Mouse (Mus musculus) mouse trophoblast stem cell (cell line): ENCODE data around the gene Olfr94.
"Not testable (repeated sequence)": the region's sequence is repeated elsewhere in the genome, so short reads cannot be mapped to it uniquely, and the experiment has no call there.

Experiments
- in situ Hi-C, 2 experiments: fragments of 300-500 bp; cut with MseI, MboI; formaldehyde crosslinking; loops; 2 replicates in 1 of 2; 3 replicates in 1 of 2; pipeline ENCODE4 v1.15.1; 2025

Gene Olfr94

GRCm38 (mm10) chr17:37200894-37201293 is at the start of gene Olfr94:
Olfr94 (minus strand) TSS chr17:37200994.
- in situ Hi-C loops, result loop anchor here (5.0 to 25.0 kb wide), 3 partner anchors 119 to 289 kb away; no protein-coding TSS in a partner anchor

DNA sequence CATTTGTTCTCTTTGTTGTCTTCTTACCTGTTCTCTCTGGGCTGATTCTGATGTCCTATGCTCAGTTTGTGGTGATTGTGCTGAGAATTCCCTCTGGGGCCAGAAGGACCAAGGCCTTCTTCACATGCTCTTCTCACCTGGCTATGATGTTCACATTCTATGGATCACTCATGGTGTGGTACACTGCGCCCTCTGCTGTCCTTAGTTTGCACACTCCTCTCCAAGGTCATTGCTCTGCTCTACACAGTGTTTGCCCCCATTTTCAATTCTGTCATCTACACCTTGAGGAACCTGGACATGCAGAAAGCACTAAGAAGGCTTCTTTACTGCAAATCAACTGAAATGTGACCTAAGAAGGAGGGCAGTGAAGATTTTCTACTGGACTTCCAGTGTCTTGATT is 49.8 kb upstream of the Olfr94 start:
- in situ Hi-C loops, result no loop called here

DNA sequence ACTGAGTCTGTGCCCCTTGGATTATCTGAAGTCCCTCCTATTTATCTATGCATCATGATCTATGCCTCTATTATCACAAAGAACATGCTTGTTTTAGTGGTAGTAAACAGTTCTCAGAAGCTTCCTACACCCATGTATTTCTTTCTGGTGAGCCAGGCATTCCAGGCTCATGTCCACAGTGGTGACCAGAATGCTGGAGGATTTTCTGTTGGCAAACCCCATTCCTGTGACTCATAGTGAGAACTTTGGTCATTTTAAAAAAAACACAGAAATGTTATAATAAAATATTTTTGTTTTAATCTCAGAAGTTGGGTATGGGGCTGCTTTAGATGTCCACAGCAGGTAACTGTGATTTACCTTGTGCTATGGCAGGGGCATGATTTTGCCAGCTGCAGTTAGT is 48.7 kb upstream of the Olfr94 start:
- in situ Hi-C loops, result no loop called here

- in situ Hi-C loops, result no loop called here
Measured at GRCm38 (mm10) chr17:37246715-37247114, 45.9 kb upstream of the Olfr94 start.

DNA sequence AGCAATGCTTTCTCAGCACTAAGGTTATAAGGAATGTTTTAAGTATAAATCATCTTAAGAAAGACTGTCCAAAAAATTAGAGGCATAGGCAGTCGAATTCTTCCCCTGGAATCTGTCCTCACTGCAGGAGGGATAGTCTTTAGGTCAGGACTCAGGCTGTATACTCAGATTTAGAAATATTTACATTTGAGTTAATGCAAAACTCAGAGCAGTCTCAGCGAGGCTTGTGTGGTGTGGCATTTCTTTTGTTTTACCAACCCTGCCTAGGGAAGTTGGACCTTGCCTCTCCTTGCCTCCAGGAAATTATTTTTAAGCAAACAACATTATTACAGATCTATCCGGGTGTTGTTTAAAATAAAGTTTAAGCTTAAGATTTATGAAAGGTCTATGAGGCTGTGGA is 41.4 kb upstream of the Olfr94 start:
- in situ Hi-C loops, result no loop called here

- in situ Hi-C loops, result not testable (repeated sequence)
Measured at GRCm38 (mm10) chr17:37237230-37237629, 36.4 kb upstream of the Olfr94 start, which contains the start of gene Olfr97. Olfr97 (minus strand) TSS chr17:37237330.

DNA sequence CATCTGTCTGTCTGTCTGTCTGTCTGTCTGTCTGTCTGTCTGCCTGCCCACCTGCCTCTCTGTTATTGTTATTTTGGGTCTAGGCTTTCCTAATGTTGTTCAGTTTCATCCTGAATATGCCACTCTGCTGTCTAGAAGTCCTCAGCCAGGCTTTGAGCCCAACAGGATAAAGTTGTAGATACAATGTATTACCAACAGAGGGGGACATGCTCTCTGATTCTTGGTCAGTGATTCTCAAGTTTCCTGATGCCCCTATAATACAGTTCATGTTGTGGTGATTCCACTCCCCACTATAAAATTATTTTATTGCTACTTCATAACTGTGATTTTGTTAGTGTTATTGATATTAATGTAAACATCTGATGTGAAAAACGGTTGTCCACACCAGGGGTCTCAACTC is 21.1 kb upstream of the Olfr94 start:
- in situ Hi-C loops, result loop anchor here (25.0 kb wide), 1 partner anchor 310 kb away; no protein-coding TSS in a partner anchor

GRCm38 (mm10) chr17:37219846-37220245 is 19.1 kb upstream of the Olfr94 start, which contains the start of gene Olfr96:
Olfr96 (plus strand) TSS chr17:37220146.
- in situ Hi-C loops, result loop anchor here (25.0 kb wide), 1 partner anchor 308 kb away; no protein-coding TSS in a partner anchor

DNA sequence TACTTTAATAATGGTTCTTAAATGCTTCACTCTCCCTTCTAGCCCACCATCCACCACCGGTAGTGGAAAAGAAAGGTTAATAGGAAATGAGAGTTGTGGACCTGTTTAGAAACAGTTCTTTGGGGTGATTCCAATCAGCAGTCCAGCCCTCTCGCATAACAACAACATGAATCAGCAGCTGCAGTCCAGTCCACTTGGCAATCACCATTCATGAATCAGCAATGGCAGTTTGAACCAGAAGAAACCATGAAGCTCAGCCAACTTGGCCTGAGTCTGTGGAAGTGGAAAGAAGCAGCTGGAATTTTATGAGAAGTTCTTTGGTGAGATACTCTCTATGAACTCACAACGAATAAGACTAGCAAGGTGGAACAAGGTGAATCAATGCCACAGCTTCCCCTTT is 17.7 kb upstream of the Olfr94 start:
- in situ Hi-C loops, result loop anchor here (25.0 kb wide), 1 partner anchor 306 kb away; no protein-coding TSS in a partner anchor

GRCm38 (mm10) chr17:37213018-37213417 is 12.2 kb upstream of the Olfr94 start, which contains the start of gene Olfr95:
Olfr95 (minus strand) TSS chr17:37213118.
- in situ Hi-C loops, result loop anchor here (25.0 kb wide), 1 partner anchor 301 kb away; no protein-coding TSS in a partner anchor

GRCm38 (mm10) chr17:37210884-37211768 is 10.3 kb upstream of the Olfr94 start:
- in situ Hi-C loops, result loop anchor here (25.0 kb wide), 1 partner anchor 299 kb away; no protein-coding TSS in a partner anchor

DNA sequence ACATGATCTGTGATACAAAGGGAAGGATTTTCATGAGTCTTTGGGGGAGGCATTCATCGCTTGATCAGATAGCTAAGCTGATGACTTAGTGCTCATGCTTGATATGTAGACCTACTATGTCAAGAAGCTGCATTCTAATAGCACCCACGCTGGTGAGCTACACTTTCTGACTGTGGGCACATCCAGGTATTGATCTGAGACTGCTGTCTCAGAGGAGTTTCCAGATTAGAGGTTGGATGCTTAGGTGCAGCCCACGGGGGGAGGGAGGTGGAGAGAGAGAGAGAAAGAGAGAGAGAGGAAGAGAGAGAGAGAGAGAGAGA is 3.1 kb upstream of the Olfr94 start:
- in situ Hi-C loops, result loop anchor here (5.0 to 25.0 kb wide), 3 partner anchors 122 to 292 kb away; no protein-coding TSS in a partner anchor

- in situ Hi-C loops, result loop anchor here (5.0 to 25.0 kb wide), 3 partner anchors 121 to 291 kb away; no protein-coding TSS in a partner anchor
Measured at GRCm38 (mm10) chr17:37203206-37203916, 2.6 kb upstream of the Olfr94 start.

DNA sequence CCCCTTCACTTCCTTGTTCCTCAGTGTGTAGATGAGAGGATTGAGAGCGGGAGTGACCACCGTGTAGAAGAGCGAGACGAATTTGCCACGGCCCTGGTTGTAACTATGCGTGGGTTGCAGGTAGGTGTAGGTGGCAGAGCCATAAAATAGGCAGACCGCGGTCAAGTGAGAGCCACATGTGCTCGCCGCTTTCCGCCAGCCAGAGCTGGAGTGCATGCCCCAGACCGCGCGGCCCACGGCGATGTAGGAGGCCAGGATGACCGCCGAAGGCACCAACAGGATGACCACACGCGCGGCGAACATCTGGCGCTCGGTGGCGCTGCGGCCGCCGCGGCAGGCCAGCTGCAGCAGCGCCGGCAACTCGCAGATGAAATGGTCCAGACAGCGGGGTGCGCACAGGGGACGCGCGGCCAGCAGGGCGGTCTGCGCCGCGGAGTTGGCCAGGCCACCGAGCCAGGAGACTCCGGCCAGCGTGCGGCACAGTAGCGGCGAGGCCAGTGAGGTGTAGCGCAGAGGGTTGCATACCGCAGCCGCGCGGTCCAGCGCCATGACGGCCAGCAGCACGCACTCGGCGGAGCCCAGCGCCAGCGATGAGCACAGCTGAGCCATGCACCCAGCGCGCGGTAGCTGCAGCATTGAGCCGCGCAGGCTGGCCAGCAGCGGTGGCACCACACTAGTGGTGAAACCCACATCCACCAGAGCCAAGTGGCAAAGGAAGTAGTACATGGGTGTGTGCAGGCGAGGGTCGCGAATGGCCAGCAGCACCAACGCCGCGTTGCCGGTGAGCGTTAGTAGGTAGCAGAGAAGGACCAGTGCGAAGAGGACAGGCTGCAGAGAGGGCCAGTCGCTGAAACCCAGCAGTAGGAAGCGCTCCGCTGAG is 3.7 kb downstream of the Olfr94 start:
- in situ Hi-C loops, result no loop called here

GRCm38 (mm10) chr17:37194782-37195181 is 6.0 kb downstream of the Olfr94 start:
- in situ Hi-C loops, result no loop called here

DNA sequence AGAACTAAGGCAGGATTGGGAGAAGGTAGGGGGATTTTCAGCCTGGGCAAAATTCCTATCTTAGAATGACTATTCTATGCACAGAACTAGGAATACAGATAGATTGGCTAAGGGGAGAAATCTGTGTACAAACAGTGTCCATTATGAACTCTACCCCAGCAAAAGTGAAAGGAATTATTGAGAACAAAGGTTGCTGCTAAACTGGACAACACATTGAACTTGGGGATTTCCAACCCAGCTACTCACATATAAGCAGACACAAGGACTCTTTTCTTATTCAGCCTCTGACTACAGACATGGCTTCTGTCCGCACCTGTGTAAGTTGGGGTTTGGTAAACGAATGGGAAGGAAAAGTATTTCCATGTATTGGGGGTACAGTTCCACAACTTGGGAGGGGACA is 7.1 kb downstream of the Olfr94 start, which contains the start of gene Ubd:
Ubd (plus strand) TSS at position 237 of the 400 bp plus-strand sequence.
- in situ Hi-C loops, result no loop called here

GRCm38 (mm10) chr17:37193032-37193431 is 7.8 kb downstream of the Olfr94 start:
- in situ Hi-C loops, result no loop called here

- in situ Hi-C loops, result no loop called here
Measured at GRCm38 (mm10) chr17:37190711-37191110, 10.1 kb downstream of the Olfr94 start.

GRCm38 (mm10) chr17:37185474-37185873 is 15.3 kb downstream of the Olfr94 start:
- in situ Hi-C loops, result no loop called here

GRCm38 (mm10) chr17:37161394-37161793 is 39.4 kb downstream of the Olfr94 start, which contains the start of gene Olfr93:
Olfr93 (minus strand) TSS chr17:37161494.
- in situ Hi-C loops, result no loop called here
